Mouse (Mus musculus): Measurements from ENCODE around the gene Frs2. TPM values are rescaled to one million over a fixed set of nuclear protein-coding genes. Genes with fewer than 3 reads are reported as not detected.

Gene Frs2
- 7.4 and 9.0 TPM in 2 replicates for polyA plus RNA-seq (2015; fragmentation: Nextera tagmentation; extraction: Ambion mirVana)

DNA sequence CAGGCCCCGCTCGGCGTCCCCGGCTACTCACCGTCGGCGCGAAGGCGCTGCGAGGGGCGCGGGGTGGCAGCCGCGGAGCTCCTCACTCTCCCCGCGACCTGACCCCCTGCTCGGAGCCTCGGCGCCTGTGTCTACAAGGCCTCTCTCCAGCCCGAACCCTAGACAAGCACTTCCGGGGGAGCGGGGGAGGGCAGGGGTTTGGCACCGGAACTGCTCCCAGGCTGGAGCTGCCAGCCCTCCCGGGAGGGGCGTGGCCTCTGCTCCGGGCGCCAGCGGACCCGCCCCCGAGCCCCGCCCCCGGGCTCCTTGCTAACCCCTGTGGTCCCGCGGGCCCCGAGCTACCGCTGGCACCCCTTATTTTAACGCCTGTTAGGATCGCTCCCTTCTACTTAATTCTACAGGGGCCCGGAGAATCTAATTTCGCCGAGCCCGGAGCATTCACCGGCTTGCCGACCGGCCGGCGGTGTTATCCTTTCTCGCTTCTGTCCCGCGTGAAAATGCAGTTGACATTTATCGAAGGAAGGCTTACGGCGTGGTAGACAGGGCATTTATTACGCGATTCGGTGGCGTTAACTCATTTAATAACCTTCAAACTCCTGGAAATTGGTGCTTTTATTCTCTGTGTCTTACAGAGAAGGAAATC, at the start of gene Frs2:
TSS of gene Frs2 (minus strand) at position 174 of the 643 bp plus-strand sequence.
- no peaks in the 10 kb centered on the region for H3K9me3 ChIP-seq (replicated peaks; ENCODE audit: control insufficient read depth, low read length)
- peaks cover 51% of the 10 kb centered on the region for H3K4me1 ChIP-seq (ENCODE audit: control insufficient read depth, low read depth, low read length)
- H3K4me3 ChIP-seq (ENCODE audit: low read depth, low read length), result peak within 1 kb of the TSS; percentile 98
- peak within 1 kb of the TSS; percentile 91 for H3K9ac ChIP-seq (ENCODE audit: low read depth, low read length)
- WGBS (ENCODE audit: insufficient replicate concordance), result under 1% methylated on average over 48 of the region's 57 CpGs
- H3K27me3 ChIP-seq (ENCODE audit: control insufficient read depth, insufficient read depth, low read depth, low read length), result no peaks in the 10 kb centered on the region
- H3K4me2 ChIP-seq (ENCODE audit: low read depth, low read length), result peak within 1 kb of the TSS; percentile 78
- H3K36me3 ChIP-seq (ENCODE audit: control insufficient read depth, insufficient read depth), result no peaks in the 10 kb centered on the region
- peak; percentile 92 for ATAC-seq (ENCODE audit: low read depth)
- peak within 1 kb of the TSS; percentile 90 for H3K27ac ChIP-seq (ENCODE audit: low read length)

DNA sequence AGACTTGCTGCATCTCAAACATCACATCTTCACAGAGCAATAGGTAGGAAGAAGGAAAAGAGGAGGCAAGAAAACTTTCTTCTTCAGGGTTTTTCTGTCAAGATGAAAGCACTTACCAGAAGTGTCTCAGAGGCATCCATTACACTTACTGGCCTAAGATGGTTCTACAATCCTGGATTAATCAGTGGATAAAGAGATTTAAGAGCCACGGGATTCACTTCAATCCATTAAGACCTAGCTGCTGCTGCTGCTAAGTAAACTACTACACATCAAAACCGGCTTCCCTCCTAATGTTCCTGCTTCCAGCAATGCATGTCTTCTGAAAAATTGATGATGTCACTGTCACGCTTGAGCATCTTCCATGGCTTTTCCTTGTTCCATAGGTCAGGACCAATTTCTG, 48.4 kb upstream of the Frs2 start:
- no peak overlapping the region for H3K27ac ChIP-seq (ENCODE audit: low read length)
- ATAC-seq (ENCODE audit: low read depth), result no peak

DNA sequence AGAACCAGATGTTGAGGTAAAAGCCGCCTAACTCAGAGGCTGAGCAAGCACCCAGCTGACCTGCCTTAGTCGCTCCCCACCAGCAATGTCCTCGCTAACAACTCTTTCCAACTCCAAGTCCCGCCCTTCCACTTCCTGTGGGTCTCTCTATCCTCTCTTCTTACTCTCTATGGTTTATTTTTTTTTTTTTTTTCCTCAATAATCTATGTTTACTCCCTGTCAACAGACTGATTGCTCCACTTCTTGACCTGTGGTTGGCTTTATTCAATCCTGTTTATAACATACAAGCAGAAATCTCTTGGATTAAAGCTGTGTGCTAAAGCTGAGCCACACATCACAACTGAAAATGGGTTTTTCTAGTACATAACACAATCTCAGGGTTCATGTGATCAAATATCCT, 47.4 kb upstream of the Frs2 start:
- WGBS (ENCODE audit: insufficient replicate concordance), result 74% methylated on average over 4 of the region's 4 CpGs
- no peak overlapping the region for H3K4me2 ChIP-seq (ENCODE audit: low read depth, low read length)
- no peak for ATAC-seq (ENCODE audit: low read depth)

More for the DNA sequence above, 48.4 kb upstream of the Frs2 start:
- Histone ChIP-seq H3K4me2 (ENCODE audit: low read depth, low read length) (no peak overlapping the region), H3K4me1 (ENCODE audit: control insufficient read depth, low read depth, low read length) (no peaks in the 10 kb centered on the region; the same call in 1 of the 2 replicates), H3K9me3 (replicated peaks; ENCODE audit: control insufficient read depth, low read length) (no peaks in the 10 kb centered on the region), H3K27me3 (ENCODE audit: control insufficient read depth, insufficient read depth, low read depth, low read length) (no peaks in the 10 kb centered on the region), H3K4me3 (ENCODE audit: low read depth, low read length) (no peak overlapping the region), H3K9ac (ENCODE audit: low read depth, low read length) (no peak overlapping the region), H3K36me3 (ENCODE audit: control insufficient read depth, insufficient read depth) (no peaks in the 10 kb centered on the region)
- WGBS (ENCODE audit: insufficient replicate concordance), result 71% methylated on average over 3 of the region's 3 CpGs

DNA sequence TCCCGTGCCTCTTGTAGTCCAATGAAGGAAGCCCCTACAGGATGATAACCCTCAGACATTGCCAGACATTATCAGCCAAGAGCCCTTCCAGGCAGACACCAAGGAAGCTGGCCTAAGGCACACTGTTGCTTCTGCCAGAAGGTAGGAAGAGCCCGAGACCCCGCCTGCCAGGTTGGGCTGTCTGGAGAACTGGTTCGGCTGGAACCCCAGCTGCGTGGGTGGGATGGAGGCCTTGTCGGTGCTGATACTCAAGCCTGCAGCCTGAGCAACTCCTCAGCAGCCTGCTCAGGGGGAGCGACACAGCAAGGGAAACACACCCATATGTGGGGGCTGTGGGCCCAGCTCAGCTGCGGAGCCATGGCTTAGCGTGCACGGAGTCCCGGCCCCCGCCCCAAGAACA, 46.7 kb upstream of the Frs2 start:
- Histone ChIP-seq H3K4me2 (ENCODE audit: low read depth, low read length) (no peak overlapping the region), H3K9me3 (replicated peaks; ENCODE audit: control insufficient read depth, low read length) (no peaks in the 10 kb centered on the region), H3K36me3 (ENCODE audit: control insufficient read depth, insufficient read depth) (no peaks in the 10 kb centered on the region), H3K27me3 (ENCODE audit: control insufficient read depth, insufficient read depth, low read depth, low read length) (no peaks in the 10 kb centered on the region), H3K27ac (ENCODE audit: low read length) (no peak overlapping the region), H3K9ac (ENCODE audit: low read depth, low read length) (no peak overlapping the region), H3K4me1 (ENCODE audit: control insufficient read depth, low read depth, low read length) (no peaks in the 10 kb centered on the region; the same call in 1 of the 2 replicates), H3K4me3 (ENCODE audit: low read depth, low read length) (no peak overlapping the region)
- WGBS (ENCODE audit: insufficient replicate concordance), result 79% methylated on average over 12 of the region's 12 CpGs
- ATAC-seq (ENCODE audit: low read depth), result no peak

More for the DNA sequence above, 47.4 kb upstream of the Frs2 start:
- H3K27me3 ChIP-seq (ENCODE audit: control insufficient read depth, insufficient read depth, low read depth, low read length), result no peaks in the 10 kb centered on the region
- H3K9ac ChIP-seq (ENCODE audit: low read depth, low read length), result no peak overlapping the region
- no peak overlapping the region for H3K27ac ChIP-seq (ENCODE audit: low read length)
- H3K4me3 ChIP-seq (ENCODE audit: low read depth, low read length), result no peak overlapping the region
- no peaks in the 10 kb centered on the region for H3K9me3 ChIP-seq (replicated peaks; ENCODE audit: control insufficient read depth, low read length)
- H3K4me1 ChIP-seq (ENCODE audit: control insufficient read depth, low read depth, low read length), result no peaks in the 10 kb centered on the region; the same call in 1 of the 2 replicates
- H3K36me3 ChIP-seq (ENCODE audit: control insufficient read depth, insufficient read depth), result no peaks in the 10 kb centered on the region

DNA sequence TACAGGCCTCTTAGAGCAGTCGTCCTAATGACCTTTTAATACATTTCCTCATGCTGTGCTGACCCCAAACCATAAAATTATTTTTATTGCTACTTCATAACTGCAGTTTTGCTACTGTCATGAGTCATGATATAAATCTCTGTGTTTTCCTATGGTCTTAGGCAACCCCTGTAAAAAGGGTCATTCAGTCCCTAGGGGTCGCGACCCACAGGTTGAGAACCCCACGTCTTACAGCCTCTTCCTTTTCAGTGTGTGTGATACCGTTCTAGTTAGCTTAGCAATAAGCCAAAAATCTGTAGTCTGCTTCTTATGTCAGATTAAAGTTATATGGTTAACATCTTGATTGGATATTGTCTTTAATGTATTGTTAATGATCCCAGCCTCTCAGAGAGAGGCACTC, 45.0 kb upstream of the Frs2 start:
- no peak overlapping the region for H3K27ac ChIP-seq (ENCODE audit: low read length)
- no peak overlapping the region for H3K9ac ChIP-seq (ENCODE audit: low read depth, low read length)
- 77% methylated on average over 5 of the region's 5 CpGs for WGBS (ENCODE audit: insufficient replicate concordance)
- no peaks in the 10 kb centered on the region; the same call in 1 of the 2 replicates for H3K4me1 ChIP-seq (ENCODE audit: control insufficient read depth, low read depth, low read length)
- no peak overlapping the region for H3K4me2 ChIP-seq (ENCODE audit: low read depth, low read length)
- no peak for ATAC-seq (ENCODE audit: low read depth)
- H3K36me3 ChIP-seq (ENCODE audit: control insufficient read depth, insufficient read depth), result no peaks in the 10 kb centered on the region
- no peaks in the 10 kb centered on the region for H3K27me3 ChIP-seq (ENCODE audit: control insufficient read depth, insufficient read depth, low read depth, low read length)
- no peak overlapping the region for H3K4me3 ChIP-seq (ENCODE audit: low read depth, low read length)
- H3K9me3 ChIP-seq (replicated peaks; ENCODE audit: control insufficient read depth, low read length), result no peaks in the 10 kb centered on the region

DNA sequence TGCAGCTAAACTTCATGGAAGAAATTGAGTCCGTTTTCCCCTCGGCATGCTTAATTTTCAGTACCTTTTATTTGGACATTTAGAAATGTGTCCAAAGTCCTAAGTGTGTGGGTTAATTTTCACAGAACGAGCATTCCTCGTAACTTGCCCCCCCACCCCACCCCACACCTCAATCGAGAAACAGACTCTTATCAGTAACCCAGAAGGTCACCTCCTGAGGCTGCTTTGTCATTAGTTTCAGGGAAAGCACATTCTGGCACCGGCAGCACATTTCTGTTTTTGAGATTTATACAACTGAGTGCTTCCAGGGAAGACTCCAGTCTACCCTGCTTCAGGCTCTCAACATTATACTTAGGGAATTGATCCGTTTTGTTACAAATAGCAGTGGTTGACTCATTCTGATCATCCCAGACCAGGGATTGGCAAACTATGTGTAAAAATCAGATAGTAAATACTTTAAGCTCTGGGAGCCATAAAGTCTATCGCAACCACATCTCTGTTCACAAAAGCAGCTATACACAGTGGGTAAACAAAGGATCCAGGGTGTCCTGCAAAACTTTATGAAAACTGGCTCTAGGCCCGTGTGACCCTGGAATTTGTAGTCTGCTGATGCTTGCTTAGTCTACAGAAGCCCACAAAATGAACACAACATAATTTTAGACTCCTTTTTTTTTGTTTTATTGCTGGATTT, 37.2 kb upstream of the Frs2 start:
- H3K27ac ChIP-seq (ENCODE audit: low read length), result no peak overlapping the region
- no peak overlapping the region for H3K9ac ChIP-seq (ENCODE audit: low read depth, low read length)
- WGBS (ENCODE audit: insufficient replicate concordance), result 45% methylated on average over 9 of the region's 9 CpGs
- no peak overlapping the region for H3K4me3 ChIP-seq (ENCODE audit: low read depth, low read length)
- no peaks in the 10 kb centered on the region for H3K9me3 ChIP-seq (replicated peaks; ENCODE audit: control insufficient read depth, low read length)
- 0 out of 2 replicates have a peak, but pooled peaks have one; percentile 19 for ATAC-seq (ENCODE audit: low read depth)
- H3K4me1 ChIP-seq (ENCODE audit: control insufficient read depth, low read depth, low read length), result peaks cover 7% of the 10 kb centered on the region
- no peak overlapping the region for H3K4me2 ChIP-seq (ENCODE audit: low read depth, low read length)
- H3K36me3 ChIP-seq (ENCODE audit: control insufficient read depth, insufficient read depth), result no peaks in the 10 kb centered on the region
- H3K27me3 ChIP-seq (ENCODE audit: control insufficient read depth, insufficient read depth, low read depth, low read length), result no peaks in the 10 kb centered on the region

DNA sequence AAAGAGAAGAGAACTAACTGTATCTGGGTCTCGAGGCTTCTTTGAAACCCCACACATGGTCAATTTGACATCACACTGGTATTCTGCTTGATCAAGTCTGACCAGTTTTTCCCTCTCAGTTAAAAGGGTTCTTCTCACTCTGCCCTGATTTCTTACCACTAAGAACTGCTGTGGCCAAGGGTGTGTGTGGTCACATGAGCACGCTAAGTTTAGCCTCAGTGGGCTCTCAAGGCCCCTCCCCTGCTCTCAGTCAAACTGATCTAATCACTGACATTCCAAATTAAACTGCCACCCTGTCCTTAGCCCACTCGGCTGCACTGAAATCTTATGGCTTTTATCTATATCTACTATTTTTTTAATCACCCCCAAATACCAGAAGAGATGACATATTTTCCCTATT, 32.8 kb upstream of the Frs2 start:
- ATAC-seq (ENCODE audit: low read depth), result no peak
- no peak overlapping the region for H3K9ac ChIP-seq (ENCODE audit: low read depth, low read length)
- H3K36me3 ChIP-seq (ENCODE audit: control insufficient read depth, insufficient read depth), result no peaks in the 10 kb centered on the region
- no peak overlapping the region for H3K4me3 ChIP-seq (ENCODE audit: low read depth, low read length)
- H3K4me1 ChIP-seq (ENCODE audit: control insufficient read depth, low read depth, low read length), result peaks cover 7% of the 10 kb centered on the region
- WGBS (ENCODE audit: insufficient replicate concordance), result 28% methylated on average over 3 of the region's 3 CpGs
- no peaks in the 10 kb centered on the region for H3K9me3 ChIP-seq (replicated peaks; ENCODE audit: control insufficient read depth, low read length)
- H3K27me3 ChIP-seq (ENCODE audit: control insufficient read depth, insufficient read depth, low read depth, low read length), result no peaks in the 10 kb centered on the region
- no peak overlapping the region for H3K27ac ChIP-seq (ENCODE audit: low read length)
- no peak overlapping the region for H3K4me2 ChIP-seq (ENCODE audit: low read depth, low read length)

DNA sequence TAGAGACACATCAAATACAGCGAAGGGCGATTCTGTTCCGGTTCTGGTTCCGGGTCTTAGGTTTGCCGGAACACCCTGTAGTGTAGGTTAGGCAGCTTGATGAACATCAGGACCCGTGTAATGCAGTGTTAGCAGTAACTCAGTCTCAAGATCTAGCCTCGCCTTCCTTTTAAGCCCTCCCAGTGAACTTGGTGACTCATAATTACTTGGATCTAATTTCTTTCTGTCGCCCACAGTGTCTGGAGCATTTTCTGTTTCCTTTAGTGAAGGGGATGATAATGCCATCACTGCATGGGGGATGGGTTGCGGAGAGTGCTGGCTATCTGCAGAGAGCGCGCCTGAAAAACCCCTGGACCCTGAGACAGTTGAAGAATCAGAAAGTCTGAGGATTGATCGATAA, 26.3 kb upstream of the Frs2 start:
- Histone ChIP-seq H3K27me3 (ENCODE audit: control insufficient read depth, insufficient read depth, low read depth, low read length) (no peaks in the 10 kb centered on the region), H3K9me3 (replicated peaks; ENCODE audit: control insufficient read depth, low read length) (no peaks in the 10 kb centered on the region), H3K4me2 (ENCODE audit: low read depth, low read length) (no peak overlapping the region), H3K4me1 (ENCODE audit: control insufficient read depth, low read depth, low read length) (peaks cover 10% of the 10 kb centered on the region), H3K36me3 (ENCODE audit: control insufficient read depth, insufficient read depth) (no peaks in the 10 kb centered on the region), H3K27ac (ENCODE audit: low read length) (no peak overlapping the region), H3K4me3 (ENCODE audit: low read depth, low read length) (no peak overlapping the region), H3K9ac (ENCODE audit: low read depth, low read length) (no peak overlapping the region)
- 68% methylated on average over 12 of the region's 12 CpGs for WGBS (ENCODE audit: insufficient replicate concordance)
- ATAC-seq (ENCODE audit: low read depth), result no peak

Data from liver, embryonic 16.5 days (tissue).